Mouse (Mus musculus) small intestine, adult 2 months (tissue): ENCODE data around the gene Vrk3. TPM values are rescaled to one million over a fixed set of nuclear protein-coding genes. Genes with fewer than 3 reads are reported as not detected.
A peak's percentile ranks its signal among the peaks of the same experiment; 100 is the strongest.

Experiments
- H3K27ac ChIP-seq: fragments of 200-500 bp; 2 replicates; pipeline ENCODE4 v1.5.1; 2012; ENCODE audit warnings: low read depth, low read length, control low read depth, inconsistent platforms; ENCODE audit not compliant: insufficient read depth
- H3K27me3 ChIP-seq: fragments of 200-500 bp; 2 replicates; pipeline ENCODE4 v1.6.1; 2012; ENCODE audit warnings: mild to moderate bottlenecking, moderate library complexity, low read length, inconsistent platforms; ENCODE audit not compliant: control insufficient read depth, insufficient read depth
- H3K36me3 ChIP-seq: fragments of 200-500 bp; 2 replicates; pipeline ENCODE4 v1.6.1; 2012; ENCODE audit warnings: mild to moderate bottlenecking, low read length, control low read depth, inconsistent platforms; ENCODE audit not compliant: control insufficient read depth, insufficient read depth
- H3K4me1 ChIP-seq: fragments of 200-500 bp; 2 replicates; pipeline ENCODE4 v1.6.1; 2012; ENCODE audit warnings: low read length, inconsistent platforms, mixed read lengths; ENCODE audit not compliant: control insufficient read depth, insufficient read depth, insufficient read length
- H3K4me3 ChIP-seq: fragments of 200-500 bp; 2 replicates; pipeline ENCODE4 v1.5.1; 2012; ENCODE audit warnings: low read depth, mild to moderate bottlenecking, control low read depth, inconsistent platforms, low read length, moderate library complexity
- CTCF ChIP-seq: fragments of 200-500 bp; IDR thresholded peaks from 2 replicates; pipeline ENCODE4 v1.5.1; 2012; ENCODE audit warnings: low read depth, mild to moderate bottlenecking, control low read depth, inconsistent platforms, low read length, moderate library complexity, mixed read lengths; ENCODE audit not compliant: insufficient replicate concordance, insufficient read length; ENCODE audit errors: extremely low read depth
- POLR2A ChIP-seq: fragments of 200-500 bp; IDR thresholded peaks from 2 replicates; pipeline ENCODE4 v1.6.1; 2012; ENCODE audit warnings: low read depth, mild to moderate bottlenecking, control low read depth, inconsistent platforms, low read length, moderate library complexity
- WGBS: fragments of 180-500 bp; shearing (Covaris S2); methylation state at CpG from one replicate; pipeline ENCODE4 v1.1.7; 2018; 5-methylcytosine and 5-hydroxymethylcytosine counted together
- polyA plus RNA-seq: library from polyadenylated mRNA; depleted of rRNA; stranded (reverse); fragments of >200 nt; gene quantifications from 2 replicates; pipeline ENCODE4 v1.2.3, GENCODE M21; 2012

The Vrk3 gene
- polyA plus RNA-seq, 1 experiment = 40.3 TPM

- Histone ChIP-seq H3K4me3 (no peak within 1 kb of the TSS), H3K4me1 (no peaks in the 10 kb centered on the region), H3K27me3 (no peaks in the 10 kb centered on the region), H3K36me3 (no peaks in the 10 kb centered on the region), H3K27ac (no peak within 1 kb of the TSS)
- TF ChIP-seq CTCF = no peak
- no peak for TF ChIP-seq POLR2A
- WGBS = 82% methylated on average over 14 of the region's 14 CpGs
These were observed 39.6 kb upstream of the Vrk3 start, which contains the start of gene Izumo2 for GRCm38 (mm10) chr7:44708574-44708973. Gene Izumo2 (plus strand): TSS chr7:44708742.

- H3K27me3 ChIP-seq = no peaks in the 10 kb centered on the region
- no peaks in the 10 kb centered on the region for H3K4me1 ChIP-seq
- H3K27ac ChIP-seq = no peak overlapping the region
- H3K36me3 ChIP-seq = no peaks in the 10 kb centered on the region
- TF ChIP-seq CTCF (no peak), POLR2A (no peak)
- 88% methylated on average over 5 of the region's 5 CpGs for WGBS
- H3K4me3 ChIP-seq = no peak overlapping the region
These were observed 38.3 kb upstream of the Vrk3 start for GRCm38 (mm10) chr7:44709881-44710280.

- TF ChIP-seq CTCF (no peak), POLR2A (no peak)
- H3K36me3 ChIP-seq = no peaks in the 10 kb centered on the region
- no peaks in the 10 kb centered on the region for H3K27me3 ChIP-seq
- WGBS = 23% methylated on average over 5 of the region's 5 CpGs
- peak overlapping the region; percentile 76 for H3K27ac ChIP-seq
- peaks cover 13% of the 10 kb centered on the region; the same call in 1 of the 2 replicates for H3K4me1 ChIP-seq
- no peak overlapping the region for H3K4me3 ChIP-seq
These were observed 26.2 kb upstream of the Vrk3 start for GRCm38 (mm10) chr7:44722058-44722457.

- H3K27me3 ChIP-seq = no peaks in the 10 kb centered on the region
- TF ChIP-seq POLR2A (no peak), CTCF (peak; percentile 35; the same call in 1 of the 2 replicates)
- H3K27ac ChIP-seq = no peak overlapping the region
- no peaks in the 10 kb centered on the region for H3K36me3 ChIP-seq
- 22% methylated on average over 7 of the region's 7 CpGs for WGBS
- no peak overlapping the region for H3K4me3 ChIP-seq
- peaks cover 13% of the 10 kb centered on the region; the same call in 1 of the 2 replicates for H3K4me1 ChIP-seq
These were observed 23.9 kb upstream of the Vrk3 start for GRCm38 (mm10) chr7:44724316-44724715.

GRCm38 (mm10) chr7:44726343-44726742, 21.9 kb upstream of the Vrk3 start:
- Histone ChIP-seq H3K27me3 (no peaks in the 10 kb centered on the region), H3K36me3 (no peaks in the 10 kb centered on the region), H3K4me1 (peaks cover 13% of the 10 kb centered on the region; the same call in 1 of the 2 replicates), H3K27ac (no peak overlapping the region), H3K4me3 (no peak overlapping the region)
- WGBS = 48% methylated on average over 6 of the region's 6 CpGs
- TF ChIP-seq POLR2A = no peak
- no peak for TF ChIP-seq CTCF

GRCm38 (mm10) chr7:44727151-44727550, 21.1 kb upstream of the Vrk3 start:
- TF ChIP-seq CTCF = no peak
- no peak for TF ChIP-seq POLR2A
- peaks cover 9% of the 10 kb centered on the region; the same call in 1 of the 2 replicates for H3K4me1 ChIP-seq
- H3K27ac ChIP-seq = no peak overlapping the region
- 60% methylated on average over 5 of the region's 5 CpGs for WGBS
- no peak overlapping the region for H3K4me3 ChIP-seq
- H3K27me3 ChIP-seq = no peaks in the 10 kb centered on the region
- no peaks in the 10 kb centered on the region for H3K36me3 ChIP-seq

GRCm38 (mm10) chr7:44728082-44728975, 19.9 kb upstream of the Vrk3 start:
- no peaks in the 10 kb centered on the region for H3K27me3 ChIP-seq
- no peak overlapping the region for H3K27ac ChIP-seq
- H3K4me1 ChIP-seq = 0 out of 2 replicates have a peak, but pooled peaks cover 2% of the 10 kb centered on the region
- TF ChIP-seq POLR2A (no peak), CTCF (no peak)
- WGBS = 87% methylated on average over 11 of the region's 11 CpGs
- H3K4me3 ChIP-seq = no peak overlapping the region
- no peaks in the 10 kb centered on the region for H3K36me3 ChIP-seq
